Mouse (Mus musculus): ENCODE data around the gene Ptprm.

The Ptprm gene

DNA sequence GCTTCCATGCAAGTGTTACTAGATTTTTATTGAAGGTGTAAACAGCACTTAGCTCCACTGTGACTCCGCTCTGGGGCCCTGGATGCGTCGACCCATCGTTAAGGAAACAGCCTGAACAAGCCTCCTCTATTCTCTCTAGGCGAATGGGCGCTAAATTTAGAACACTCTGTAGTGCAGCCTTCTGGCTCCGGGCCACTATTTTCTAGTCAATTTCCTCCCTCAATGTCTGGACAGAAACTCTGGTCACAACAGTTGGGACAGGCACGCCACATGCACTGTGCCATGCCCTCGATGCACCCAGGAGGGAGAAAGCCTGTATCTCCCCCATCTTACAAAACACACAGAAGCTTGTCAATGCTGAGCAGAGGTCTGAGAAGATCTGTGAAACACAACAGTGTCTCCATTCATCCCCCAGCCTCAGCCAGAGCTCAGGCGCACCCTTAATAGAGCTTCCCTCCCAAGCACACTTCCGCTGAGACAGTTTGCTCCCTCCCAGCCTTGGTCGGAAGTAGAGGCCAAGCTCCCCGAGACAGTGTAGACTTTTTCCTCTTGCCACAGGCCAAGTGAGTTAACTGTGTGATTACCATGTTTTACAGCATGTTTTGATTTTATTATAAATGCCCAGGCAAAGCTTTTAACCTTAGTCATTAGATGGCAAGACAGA lies 220.7 kb downstream of the Ptprm start:
- DNase-seq: peak; percentile 82 to 86

DNA sequence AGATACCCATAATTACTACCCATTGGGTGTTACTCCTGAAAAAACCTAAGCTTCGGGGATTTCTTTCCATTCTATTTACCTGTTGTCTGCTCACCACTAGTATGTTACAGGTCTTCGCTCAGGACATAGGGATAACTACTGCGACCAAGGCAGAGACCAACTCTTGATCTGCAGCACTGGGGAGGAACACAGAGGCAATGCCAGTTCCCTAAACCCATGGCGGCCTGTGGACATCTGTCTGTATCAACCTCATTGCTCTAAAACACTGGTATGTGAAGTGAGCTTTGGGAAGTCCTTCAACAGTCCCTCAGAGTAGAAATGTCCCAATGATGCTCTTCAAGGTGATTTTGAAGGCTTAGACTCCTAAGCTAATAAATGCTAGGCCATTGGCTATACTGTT lies 221.2 kb downstream of the Ptprm start:
- no peak for DNase-seq

DNA sequence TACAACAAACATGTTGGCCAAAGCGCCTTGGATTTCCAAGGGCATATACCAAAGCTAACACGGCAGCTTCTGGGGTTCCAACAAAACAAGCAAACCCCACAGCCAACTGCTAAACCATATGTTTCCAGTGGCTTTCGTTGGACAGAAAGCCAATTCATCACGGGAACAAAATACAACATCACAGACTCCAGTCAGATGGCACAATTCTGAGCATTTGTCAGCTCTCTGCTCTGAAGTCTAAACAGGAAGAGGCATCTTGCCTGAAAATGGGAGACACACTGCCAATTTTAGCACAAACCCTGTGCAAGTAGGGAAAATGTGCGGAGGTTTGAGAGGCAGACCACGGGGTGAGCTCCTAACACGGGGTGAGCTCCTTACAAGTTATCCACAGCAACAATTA lies 226.7 kb downstream of the Ptprm start:
- peak; percentile 59 to 61 for DNase-seq

DNA sequence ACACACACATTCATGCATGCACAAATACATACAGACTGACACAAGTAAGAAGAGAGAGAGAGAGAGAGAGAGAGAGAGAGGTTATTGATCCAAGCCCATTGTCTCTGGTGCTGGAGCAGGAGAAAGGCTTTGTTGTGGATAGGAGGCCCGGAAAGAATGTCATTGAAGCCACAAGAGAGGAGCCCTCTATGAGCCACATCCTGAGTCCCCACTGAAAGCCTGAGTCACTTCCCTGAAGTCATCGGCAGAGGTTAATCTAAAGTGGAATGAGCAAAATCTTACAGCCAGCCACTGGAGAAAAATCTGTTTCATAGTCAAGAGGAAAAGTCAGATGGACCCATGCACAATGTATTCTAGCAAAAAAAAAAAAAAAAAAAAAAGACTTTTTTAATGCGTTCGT lies 228.7 kb downstream of the Ptprm start:
- no peak for DNase-seq

DNA sequence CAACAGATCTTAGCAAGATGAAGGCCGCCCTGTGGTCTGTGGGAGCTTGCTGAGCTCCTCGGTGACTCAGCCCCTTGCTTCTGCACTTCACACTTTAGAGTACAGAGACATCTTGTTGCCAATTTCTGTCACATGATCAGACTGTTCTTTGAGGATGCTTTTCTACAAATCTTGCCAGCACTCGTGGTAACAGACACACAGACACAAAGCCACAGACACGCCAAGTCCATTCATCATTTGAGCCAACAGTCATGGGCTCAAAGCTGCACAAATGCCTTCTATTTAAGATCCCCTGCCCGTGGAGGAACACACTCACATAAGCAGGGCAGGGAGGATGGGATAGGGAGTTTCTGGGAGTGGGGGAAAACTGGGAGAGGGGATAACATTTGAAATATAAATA lies 230.0 kb downstream of the Ptprm start:
- peak in 1 of 2 experiments; percentile 21 for DNase-seq

DNA sequence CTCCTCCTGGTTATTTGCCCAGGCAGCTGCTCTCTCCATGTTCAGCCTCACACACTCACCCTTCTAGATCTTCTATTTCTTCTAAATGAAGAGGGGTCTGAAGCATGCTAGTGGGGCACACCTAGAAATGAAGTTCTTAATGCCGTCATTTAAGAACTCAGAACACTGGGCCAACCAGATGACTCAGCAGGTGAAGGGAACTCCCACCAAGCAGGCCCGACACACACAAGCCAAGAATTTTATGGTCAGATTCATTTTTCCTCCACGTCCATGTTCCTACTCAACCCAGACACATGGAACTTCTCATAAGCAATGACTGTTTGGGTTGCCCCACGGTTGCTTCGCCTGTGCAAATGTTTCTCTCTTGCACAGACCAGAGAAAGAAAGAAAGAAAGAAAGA lies 230.5 kb downstream of the Ptprm start:
- DNase-seq: no peak

DNA sequence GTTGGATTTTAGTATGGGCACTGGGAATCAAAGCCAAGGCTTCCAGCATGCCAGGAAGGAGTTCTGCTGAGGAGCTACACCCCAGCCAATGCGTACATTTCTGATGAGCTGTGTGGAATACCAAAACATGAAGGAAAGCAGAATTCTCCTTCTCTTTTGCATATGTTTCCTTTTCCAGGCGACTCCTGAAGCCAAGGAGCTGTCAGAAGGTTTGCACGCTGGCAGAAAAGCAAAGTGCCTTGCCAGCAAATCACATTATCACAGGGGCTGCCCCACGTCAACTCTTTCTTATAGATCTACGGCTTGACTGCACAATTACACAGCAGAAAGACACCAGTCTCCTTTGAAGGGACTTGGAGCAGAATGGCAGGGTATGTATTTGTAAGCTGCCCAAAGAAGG lies 233.4 kb downstream of the Ptprm start:
- peak; percentile 39 to 53 for DNase-seq

DNA sequence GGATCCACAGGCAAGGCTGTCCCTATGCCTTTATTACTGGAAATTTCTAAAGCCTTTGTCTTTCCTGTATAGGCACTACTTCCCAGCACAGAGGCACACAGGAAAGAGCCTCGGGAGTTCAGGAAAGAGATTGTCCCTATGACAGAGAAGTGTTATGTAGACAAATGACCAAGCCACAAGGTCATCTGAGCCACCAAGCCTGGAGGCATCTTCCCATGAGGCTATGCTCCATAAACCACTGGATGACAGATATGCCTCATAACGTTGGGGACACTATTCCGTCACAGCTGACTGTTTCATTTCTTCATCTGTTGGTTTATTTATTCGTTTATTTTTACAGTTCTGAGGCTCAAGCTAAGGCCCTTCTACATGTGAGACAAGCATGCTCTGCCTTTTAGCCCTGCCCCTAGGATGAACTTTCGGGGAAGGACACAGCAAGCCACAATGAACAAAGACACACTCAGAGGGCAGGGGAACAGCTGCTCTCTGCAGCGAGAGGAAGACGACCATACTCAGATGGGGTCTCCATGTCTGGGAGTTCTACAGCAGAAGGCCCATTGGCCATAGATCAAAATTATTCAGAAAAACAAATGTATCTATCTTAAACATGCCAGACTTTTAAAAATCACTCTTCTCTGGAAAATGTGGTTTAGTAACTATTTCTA lies 235.4 kb downstream of the Ptprm start:
- no peak for DNase-seq

DNA sequence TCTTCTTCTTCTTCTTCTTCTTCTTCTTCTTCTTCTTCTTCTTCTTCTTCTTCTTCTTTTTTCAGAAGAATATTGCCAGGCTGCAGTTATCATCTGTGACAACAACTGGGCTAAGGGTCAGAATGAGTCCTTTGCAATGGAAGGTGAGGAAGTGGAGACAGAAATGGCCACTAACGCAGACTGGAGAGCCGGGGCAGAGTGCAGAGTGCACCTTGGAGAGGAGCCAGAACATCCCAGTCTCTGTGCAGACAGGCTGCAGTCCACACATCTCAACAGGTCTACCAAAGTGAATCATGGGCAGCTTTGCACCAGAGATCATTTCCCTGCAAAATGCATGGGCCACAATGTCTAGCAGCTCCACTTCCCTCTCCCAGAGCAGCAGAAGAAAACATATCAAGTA lies 239.4 kb downstream of the Ptprm start:
- DNase-seq: peak in 1 of 2 experiments; percentile 29

DNA sequence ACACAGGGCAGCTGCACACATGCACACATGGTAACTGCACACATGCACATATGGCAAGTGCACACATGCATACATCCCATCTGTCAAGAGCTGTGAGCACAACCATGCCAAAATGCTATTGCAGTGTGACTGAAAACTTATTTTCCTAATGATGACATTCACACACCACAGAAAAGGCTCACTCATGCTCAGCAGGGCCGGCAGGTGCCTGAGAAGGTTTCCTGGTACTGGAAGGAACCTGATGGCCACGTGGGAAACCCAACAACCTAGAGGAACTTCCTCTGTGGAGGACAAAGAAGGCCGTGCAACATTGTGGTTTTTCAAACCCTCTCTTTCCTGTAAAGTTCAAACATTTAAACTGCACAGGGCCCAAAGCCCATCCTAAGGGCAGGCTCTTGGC lies 241.6 kb downstream of the Ptprm start:
- no peak for DNase-seq

DNA sequence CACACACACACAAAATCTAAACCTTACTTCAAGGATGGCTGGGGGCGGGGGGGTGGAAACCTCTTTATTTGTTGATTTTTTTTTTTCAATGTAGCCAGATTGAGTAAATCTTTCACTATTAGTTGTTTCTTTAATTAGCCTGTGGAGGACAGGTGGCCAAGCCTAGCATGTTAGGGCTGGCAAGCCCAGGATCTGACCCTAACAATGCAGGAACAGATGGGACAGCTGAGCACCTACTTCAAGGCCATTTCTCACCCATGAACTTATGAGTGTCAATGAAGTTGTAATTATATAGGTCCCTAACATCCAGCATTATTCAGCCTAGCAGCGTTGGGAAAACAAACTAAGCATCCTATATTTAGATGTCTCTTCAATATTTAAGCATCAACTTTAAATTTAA lies 248.1 kb downstream of the Ptprm start:
- no peak for DNase-seq

DNA sequence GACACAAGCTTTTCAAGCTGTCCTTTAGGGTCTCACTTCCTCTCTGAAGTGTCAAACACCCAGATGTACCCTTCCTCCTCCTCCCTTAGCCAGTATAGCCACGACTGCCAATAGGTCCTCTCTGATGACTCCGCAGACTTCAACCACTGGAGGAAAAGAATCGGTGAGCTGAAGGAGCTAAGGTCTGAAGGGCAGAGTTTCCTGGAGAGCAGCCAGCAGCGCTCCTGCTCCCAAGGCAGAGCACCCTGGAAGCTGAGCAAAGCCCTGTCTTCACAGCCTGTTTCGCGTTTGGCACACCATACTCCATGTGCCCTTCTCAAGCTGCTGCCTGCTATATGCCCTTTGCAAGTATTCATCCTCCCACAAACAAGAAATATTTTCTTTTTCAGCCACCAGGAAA lies 252.2 kb downstream of the Ptprm start:
- DNase-seq: peak in 1 of 2 experiments; percentile 25

DNA sequence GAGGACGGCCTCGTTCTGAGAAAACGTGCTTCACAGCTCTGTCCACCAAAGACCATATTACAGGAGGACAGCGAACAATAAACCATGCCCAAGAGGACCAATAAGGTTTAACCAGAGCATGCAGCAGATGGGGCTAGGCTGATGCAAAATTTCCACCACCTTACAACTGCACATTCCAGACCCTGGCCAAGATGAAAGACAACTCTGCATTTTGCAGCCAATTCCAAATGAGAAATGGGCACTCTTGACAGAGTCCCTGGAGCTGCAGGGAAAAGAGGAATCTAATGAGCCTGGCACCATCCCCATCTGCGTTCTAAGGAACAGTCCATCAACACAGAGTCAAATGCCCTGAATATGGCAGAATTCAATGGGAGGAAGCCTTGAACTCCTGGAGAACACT lies 263.3 kb downstream of the Ptprm start:
- peak; percentile 60 to 71 for DNase-seq

DNA sequence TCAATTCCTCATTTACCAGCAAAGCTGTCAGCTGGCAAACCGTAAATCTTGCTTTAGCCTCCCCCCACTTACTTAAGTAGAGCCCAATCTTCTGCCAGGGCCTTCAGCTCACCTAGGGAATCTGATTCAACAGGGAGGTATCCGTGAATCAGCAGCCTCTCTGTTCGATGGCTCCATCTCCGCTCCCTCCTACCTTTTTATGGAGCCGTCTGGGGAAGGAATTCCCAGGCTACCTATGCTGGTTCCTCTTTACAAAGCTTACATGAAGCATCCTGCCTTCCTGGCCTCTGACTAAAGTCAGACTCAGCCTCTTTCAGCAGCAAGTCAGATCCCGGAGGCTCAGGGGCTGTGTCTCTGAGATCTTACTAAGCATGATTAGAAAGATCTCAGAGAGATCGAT lies 264.1 kb downstream of the Ptprm start:
- DNase-seq: no peak

DNA sequence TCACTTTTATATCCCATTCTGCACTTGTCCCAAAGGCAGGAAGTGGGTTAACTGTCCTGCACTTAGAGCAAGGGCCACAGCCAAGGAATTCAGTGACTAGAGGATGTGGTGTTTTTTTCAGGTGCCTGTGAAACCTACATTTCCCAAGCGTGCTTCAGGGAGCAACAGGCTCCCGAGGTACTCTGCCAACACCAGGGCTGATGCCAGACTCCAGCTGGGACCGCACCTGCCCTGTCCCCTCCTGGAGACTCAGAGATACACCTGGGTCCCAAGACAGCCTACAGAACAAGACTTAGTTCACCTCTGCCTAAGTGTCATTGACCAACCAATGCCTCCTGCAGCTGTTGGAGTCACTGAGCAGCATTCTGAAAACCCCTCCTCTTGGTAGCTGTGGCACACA lies 264.6 kb downstream of the Ptprm start:
- DNase-seq: peak; percentile 50 to 55

DNA sequence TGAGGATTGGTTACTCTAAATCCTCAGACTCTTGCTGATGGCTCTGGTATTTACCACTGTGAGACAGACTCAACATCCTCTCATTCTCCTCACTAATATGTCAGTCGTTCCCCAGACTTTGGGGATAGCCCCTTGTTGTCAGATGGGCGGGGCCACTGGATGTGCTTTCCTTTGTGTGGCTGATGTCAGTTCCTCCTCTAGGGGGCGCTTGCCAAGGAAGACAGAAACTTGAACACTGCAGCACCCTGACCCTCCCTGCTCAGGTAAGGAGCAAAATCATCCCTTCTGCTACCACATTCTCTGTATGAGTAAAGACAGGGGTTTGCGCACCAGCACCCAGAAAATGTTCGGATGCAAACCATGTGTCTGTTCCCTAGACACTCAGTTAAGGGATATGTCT lies 266.7 kb downstream of the Ptprm start:
- DNase-seq: peak; percentile 34 to 44

DNA sequence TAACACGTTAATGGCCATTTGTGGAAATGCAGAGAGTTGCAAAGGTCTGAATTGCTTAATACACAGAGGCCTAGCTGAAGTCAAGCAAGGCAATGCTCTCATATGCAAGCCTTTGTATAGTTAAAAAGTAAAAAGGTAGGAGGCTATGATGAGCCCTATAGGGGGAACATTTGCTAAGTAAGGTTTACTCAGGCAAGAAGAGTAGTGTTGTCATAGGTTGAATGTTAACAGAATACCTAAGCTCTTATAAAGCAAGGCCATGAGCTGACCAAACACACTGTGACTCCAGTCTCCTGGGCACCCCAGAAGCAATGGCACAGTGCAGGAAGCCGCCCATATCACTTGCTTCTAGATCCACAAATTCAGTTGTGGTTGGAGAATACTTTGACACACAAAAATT lies 267.4 kb downstream of the Ptprm start:
- DNase-seq: no peak

DNA sequence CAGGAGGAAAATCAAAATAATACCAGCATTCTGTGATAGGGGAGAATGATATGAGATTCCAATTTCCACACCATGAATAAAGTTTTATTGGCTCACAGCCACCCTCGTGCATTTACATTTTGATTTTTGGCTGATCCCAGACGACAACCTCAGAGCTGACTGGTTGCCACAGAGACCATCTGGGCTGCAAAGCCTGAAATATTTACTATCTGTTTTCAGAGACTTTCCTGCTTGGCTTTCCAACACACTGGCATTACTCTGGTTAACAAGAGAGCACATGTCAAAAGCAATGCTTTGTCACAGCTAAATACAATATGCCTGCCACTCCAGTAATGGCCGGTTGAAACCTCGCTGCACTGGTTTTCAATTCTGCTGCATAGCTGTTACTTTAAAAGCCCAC lies 269.8 kb downstream of the Ptprm start:
- DNase-seq: peak; percentile 31 to 52

DNA sequence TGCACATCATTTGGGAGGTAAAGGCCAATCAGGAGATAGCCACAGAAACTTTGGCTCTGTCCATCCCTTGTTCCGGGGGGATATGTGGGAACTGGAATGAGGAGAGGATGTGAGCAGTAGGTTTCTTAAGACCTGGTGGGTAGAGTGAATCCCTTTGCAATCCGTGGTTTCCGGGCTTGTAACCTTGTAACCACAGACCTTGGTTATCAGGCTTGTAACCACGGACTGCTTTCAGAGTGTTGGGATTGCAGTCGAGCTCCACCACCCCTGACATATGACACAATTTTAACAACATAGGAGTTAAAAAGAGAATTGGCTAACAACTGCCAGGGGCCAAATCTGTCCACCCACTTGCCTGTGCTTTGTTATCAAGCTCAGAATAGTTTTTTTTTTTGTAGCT lies 270.2 kb downstream of the Ptprm start:
- DNase-seq: no peak

DNA sequence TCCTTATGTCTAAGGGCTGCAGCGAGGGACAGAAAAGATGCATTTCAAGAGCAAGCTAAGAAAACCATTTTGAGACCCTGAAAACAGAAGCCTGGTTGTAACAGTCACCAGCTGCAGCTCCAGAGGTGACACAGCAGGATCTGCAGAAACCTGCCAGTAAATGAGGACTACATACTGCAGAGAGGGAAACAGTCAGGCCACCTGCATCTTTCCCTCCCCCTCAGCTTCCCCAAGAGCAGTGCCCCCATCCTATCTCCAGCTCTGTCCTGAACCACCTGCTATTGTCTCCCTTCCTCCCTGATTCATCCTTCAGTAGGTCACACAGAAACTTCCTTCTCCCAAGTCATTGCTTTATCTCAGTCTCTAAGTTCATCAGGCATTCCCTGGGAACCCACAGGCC lies 274.7 kb downstream of the Ptprm start:
- no peak for DNase-seq

DNA sequence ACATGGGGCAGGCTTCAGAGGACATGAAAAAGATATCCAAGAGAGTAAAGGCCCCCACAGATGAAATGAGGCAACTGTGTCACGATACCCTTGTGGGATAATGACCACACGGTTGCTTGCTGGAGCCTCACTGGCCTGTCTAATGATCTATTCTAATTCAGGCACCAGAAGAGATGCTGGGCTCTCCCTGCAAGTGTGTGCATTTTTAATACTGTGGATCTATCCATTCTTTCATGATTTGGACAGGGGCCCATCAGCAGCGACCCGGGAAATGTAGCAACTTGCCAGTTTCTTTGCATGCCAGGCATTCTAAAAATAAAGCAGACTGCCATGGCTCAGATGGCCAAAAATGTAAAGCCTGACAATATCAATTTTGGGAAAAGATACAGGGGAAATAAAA lies 280.7 kb downstream of the Ptprm start:
- DNase-seq: peak; percentile 76 to 83

DNA sequence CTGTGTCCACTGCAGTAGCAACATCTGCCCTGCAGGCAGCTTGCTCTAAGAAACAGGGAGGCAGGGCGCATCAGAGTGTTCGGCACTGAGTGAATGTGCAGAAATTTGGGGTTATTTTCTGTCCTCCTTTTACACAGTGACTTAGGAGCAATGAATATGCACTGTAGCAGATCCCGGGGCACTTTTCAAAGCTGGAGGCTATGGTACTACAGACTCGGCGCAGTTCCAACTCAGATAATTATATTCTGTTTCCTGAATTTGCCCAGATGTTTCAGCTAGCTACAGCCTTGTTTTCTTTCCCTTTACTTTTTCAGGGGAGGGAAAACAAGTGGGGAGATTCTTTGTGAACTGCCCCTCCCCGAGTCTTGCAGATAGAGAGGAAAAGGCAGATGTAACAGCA lies 281.1 kb downstream of the Ptprm start:
- peak; percentile 31 to 32 for DNase-seq

DNA sequence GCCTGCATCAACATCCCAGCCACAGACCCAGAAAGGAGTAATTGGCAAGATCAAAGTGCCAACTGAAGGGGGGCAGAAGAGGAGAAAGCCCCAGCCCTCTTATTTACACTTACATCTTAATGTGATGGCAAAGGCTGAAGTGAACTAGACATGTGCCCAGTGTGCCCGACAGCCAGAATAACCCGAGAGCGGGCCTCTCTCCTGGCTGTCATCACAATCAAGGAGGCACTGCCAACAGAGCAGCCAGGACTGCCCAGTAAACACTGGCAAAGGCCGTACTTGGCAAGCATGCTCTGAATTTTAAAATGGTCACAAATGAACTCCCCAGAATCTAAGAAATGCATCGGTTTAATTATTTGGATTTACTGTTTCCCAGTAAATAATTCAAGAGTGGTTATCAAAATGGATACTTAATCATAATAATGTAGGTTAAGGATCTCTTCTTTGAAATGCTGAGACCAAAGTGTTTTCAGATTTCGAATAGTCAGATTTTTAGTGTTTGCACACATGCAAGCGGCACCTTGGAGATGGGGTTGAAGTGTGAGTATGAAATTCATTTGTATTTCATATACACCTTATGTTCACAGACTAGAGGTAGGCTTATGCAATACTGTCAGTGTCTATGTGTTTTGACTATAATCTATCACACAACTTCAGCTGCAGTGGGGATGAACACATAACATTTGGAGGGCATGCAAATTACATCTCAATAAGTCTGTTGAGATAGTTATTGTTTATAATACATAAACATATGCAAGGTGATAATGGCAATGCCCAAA lies 282.8 kb downstream of the Ptprm start:
- DNase-seq: peak; percentile 89 to 92

DNA sequence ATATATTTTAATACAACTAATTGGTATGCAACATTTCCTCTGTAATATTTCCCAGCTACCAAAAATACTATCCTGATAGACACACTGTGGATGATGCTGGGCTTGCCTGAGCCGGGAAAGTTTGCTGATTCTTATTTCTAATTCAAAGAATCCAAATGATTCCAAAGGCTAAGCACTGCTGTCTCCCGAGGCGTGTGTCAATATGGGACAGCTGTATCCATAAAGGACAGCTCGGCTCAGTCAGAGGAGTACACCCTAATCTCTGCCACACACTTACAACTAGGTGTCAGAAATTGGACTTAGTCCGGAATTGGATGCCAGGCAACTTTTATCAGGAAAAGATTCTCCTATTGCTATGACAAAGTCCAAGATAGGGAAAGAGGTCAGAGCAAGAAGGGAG lies 290.6 kb downstream of the Ptprm start:
- no peak for DNase-seq

Data from cerebellum, postnatal 10 days (tissue).